Mouse (Mus musculus): ENCODE measurements around the gene Luc7l3. TPM values are rescaled to one million over a fixed set of nuclear protein-coding genes. Genes with fewer than 3 reads are reported as not detected.
A peak's percentile ranks its signal among the peaks of the same experiment; 100 is the strongest.
"Not testable (repeated sequence)": the region's sequence is repeated elsewhere in the genome, so short reads cannot be mapped to it uniquely, and the experiment has no call there.

Gene Luc7l3
- polyA plus RNA-seq, 1 experiment from 2014 or later, result 153 TPM

DNA sequence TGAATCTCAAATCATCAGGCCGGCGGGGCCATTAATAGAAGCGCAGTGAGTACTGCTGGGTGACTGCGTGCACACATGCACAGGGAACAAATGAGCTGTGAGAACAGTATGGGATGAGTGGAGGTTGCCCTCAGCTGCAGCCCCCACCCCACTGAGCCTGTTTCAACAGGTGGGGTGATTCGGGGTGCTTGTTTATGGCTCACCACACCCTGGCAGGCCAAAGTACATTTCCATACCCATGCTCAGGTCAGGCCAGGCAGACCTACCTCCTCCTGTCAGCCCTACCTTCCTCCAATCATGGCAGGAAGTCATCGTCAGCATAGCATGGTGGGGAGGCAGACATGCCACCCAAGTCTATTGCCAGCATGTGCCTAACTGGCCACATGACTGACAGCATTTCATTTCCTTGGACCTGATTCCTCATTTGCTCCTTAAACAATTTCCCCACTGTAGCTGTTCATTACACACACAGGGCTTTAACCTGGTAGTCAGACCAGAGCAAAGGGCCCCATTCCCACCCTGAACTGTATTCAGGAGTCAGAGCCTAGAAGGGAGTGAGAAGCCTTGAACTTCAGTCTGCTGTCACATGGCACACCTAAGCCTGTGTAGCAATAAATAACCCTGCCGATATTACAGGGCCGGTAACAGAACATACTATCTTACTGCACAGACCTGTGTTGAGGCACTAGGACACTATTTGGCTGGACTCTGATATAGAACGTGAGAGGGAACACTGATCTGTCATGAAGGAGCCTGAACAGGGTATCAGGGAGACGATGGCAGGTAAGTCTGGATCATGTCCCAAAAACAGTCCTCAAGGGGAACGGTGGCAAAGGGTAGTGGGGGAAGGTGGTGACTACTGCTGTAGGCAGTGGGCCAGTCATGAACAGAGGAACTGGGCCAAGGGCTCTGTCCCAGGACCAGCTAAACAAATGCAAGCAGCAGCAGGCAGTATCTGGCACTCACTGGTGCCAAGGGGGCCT, 40.3 kb downstream of the Luc7l3 start, which contains the start of gene Gm21885:
Gm21885 (plus strand) TSS at position 675 of the 983 bp plus-strand sequence.
- no peaks in the 10 kb centered on the region for H3K27me3 ChIP-seq
- ATAC-seq (ENCODE audit: low FRiP score), result no peak
- H3K9ac ChIP-seq, result no peak within 1 kb of the TSS
- H3K36me3 ChIP-seq, result peaks cover 28% of the 10 kb centered on the region
- no peak within 1 kb of the TSS for H3K4me2 ChIP-seq (replicated peaks)
- no peak within 1 kb of the TSS for H3K4me3 ChIP-seq
- H3K9me3 ChIP-seq (replicated peaks), result no peaks in the 10 kb centered on the region
- no peak within 1 kb of the TSS for H3K27ac ChIP-seq
- WGBS, result 87% methylated on average over 11 of the region's 11 CpGs
- peaks cover 12% of the 10 kb centered on the region; the same call in 1 of the 2 replicates for H3K4me1 ChIP-seq

DNA sequence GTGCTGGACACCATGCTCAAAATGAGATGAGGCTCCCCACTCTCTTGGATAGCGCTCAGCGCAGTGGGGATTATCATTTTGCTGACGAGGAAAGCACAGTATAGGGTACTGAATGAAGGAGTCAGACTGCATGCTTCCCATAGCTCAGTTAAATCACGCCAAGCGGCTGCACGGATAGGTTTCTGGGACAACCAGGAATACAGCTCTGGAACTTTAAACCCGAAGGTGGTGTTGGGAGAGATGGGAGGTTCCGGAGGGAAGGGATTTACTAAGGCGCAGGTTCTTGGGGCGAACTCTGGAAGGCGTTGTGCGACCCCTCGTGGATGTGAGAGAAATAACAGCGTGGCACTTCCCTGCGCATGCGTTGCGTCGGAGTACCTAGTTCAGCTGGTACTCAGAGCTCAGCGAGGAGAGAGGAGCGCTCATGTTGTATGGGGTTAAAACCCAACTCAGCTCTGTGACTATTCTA, 44.9 kb downstream of the Luc7l3 start:
- H3K9me3 ChIP-seq (replicated peaks), result no peaks in the 10 kb centered on the region
- H3K4me1 ChIP-seq, result peaks cover 12% of the 10 kb centered on the region; the same call in 1 of the 2 replicates
- no peak overlapping the region for H3K27ac ChIP-seq
- H3K4me3 ChIP-seq, result peak overlapping the region; percentile 22
- H3K4me2 ChIP-seq (replicated peaks), result peak overlapping the region; percentile 50
- ATAC-seq (ENCODE audit: low FRiP score), result peak; percentile 64
- 0 out of 2 replicates have a peak, but pooled peaks cover 4% of the 10 kb centered on the region for H3K36me3 ChIP-seq
- H3K27me3 ChIP-seq, result no peaks in the 10 kb centered on the region
- peak overlapping the region; percentile 47 for H3K9ac ChIP-seq
- WGBS, result 7% methylated on average over 20 of the region's 20 CpGs

DNA sequence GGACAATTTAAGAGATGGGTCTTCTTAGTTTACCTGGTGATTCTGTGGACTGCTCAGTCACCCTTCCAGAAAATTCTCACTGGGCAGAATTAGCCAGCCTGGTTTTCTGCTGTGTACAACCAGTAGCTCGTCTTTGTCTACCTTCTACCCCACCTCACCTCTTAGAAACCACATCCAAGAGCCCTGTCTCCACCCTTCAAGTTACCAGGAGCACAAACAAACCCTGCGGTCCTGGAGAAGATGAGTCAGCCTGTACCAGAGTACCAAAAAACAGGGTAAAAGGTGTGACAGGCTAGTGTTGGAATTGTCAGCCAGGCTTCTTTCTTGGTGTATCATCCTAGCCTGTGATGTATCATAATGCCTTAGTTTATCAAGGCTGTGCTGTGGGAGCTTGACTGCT, 46.1 kb downstream of the Luc7l3 start:
- H3K9me3 ChIP-seq (replicated peaks), result no peaks in the 10 kb centered on the region
- ATAC-seq (ENCODE audit: low FRiP score), result no peak
- H3K4me1 ChIP-seq, result peaks cover 8% of the 10 kb centered on the region; the same call in 1 of the 2 replicates
- WGBS, result 84% methylated on average over 2 of the region's 2 CpGs
- no peak overlapping the region for H3K9ac ChIP-seq
- H3K36me3 ChIP-seq, result no peaks in the 10 kb centered on the region
- no peak overlapping the region for H3K4me3 ChIP-seq
- no peak overlapping the region for H3K4me2 ChIP-seq (replicated peaks)
- H3K27me3 ChIP-seq, result no peaks in the 10 kb centered on the region
- no peak overlapping the region for H3K27ac ChIP-seq

DNA sequence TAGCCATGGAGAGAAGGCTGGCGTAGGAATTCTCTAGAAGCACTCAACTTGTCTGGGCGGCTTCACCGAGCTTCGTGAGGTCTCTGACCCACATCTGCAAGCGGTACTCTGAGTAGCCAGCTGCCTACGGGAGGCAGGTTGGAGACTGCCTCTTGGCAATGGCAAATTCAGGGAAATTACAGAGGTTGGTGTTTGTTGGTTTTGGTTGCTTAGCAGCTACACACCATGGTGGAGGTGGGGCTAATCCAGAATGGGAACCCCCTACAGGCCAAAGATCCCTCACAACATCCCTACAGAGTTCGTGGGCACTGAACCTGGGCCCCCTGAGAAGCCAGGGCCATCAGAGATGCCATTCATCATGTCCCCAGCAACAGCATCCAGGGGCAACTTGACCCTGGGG, 46.6 kb downstream of the Luc7l3 start:
- Histone ChIP-seq H3K4me3 (no peak overlapping the region), H3K9ac (no peak overlapping the region), H3K9me3 (replicated peaks) (no peaks in the 10 kb centered on the region), H3K4me2 (replicated peaks) (no peak overlapping the region), H3K36me3 (no peaks in the 10 kb centered on the region), H3K4me1 (peaks cover 6% of the 10 kb centered on the region; the same call in 1 of the 2 replicates), H3K27me3 (no peaks in the 10 kb centered on the region), H3K27ac (no peak overlapping the region)
- WGBS, result 82% methylated on average over 7 of the region's 7 CpGs
- no peak for ATAC-seq (ENCODE audit: low FRiP score)

DNA sequence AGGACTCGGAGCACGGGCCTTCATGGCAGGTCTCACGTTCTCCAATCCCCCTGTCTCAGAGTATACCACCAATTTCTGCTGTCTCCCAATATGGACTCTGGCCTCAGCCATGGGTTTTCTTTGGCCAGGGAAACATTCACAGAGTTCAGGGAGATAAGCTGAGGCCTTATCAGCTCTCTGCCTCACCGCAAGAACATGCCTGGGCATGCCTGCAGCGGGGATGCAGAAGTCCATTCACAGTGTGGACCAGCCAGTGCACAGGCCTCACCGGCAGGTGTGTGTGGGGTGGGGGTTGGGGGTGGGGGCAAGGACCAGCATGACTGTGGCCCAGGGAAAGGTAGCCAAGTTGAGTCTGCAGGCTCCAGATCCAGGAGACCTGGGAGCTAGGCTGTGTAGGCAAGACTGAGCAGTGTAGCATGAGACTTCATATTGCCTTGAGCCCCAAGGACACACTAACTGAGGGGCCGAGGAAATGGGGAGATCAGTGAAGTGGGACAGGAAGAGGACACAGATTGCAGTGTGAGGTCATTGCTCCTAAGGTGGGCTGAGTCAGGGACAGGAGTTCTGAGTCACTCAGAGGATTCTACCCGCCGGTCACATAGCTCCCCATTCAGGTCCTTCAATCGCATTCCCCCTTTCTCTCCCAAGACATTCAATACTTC, 47.5 kb downstream of the Luc7l3 start:
- no peak for ATAC-seq (ENCODE audit: low FRiP score)

GRCm38 (mm10) chr11:94272960-94273927, 48.5 kb downstream of the Luc7l3 start:
- Histone ChIP-seq H3K27me3 (no peaks in the 10 kb centered on the region), H3K4me1 (peaks cover 6% of the 10 kb centered on the region; the same call in 1 of the 2 replicates), H3K36me3 (no peaks in the 10 kb centered on the region), H3K27ac (no peak overlapping the region), H3K9me3 (replicated peaks) (no peaks in the 10 kb centered on the region), H3K9ac (no peak overlapping the region), H3K4me3 (no peak overlapping the region), H3K4me2 (replicated peaks) (no peak overlapping the region)
- ATAC-seq (ENCODE audit: low FRiP score), result no peak
- WGBS, result 90% methylated on average over 21 of the region's 21 CpGs

More for the DNA sequence above, 47.5 kb downstream of the Luc7l3 start:
- Histone ChIP-seq H3K4me2 (replicated peaks) (no peak overlapping the region), H3K36me3 (no peaks in the 10 kb centered on the region), H3K27me3 (no peaks in the 10 kb centered on the region), H3K27ac (no peak overlapping the region), H3K9me3 (replicated peaks) (no peaks in the 10 kb centered on the region), H3K4me3 (no peak overlapping the region), H3K9ac (no peak overlapping the region), H3K4me1 (peaks cover 6% of the 10 kb centered on the region; the same call in 1 of the 2 replicates)
- 91% methylated on average over 10 of the region's 10 CpGs for WGBS

DNA sequence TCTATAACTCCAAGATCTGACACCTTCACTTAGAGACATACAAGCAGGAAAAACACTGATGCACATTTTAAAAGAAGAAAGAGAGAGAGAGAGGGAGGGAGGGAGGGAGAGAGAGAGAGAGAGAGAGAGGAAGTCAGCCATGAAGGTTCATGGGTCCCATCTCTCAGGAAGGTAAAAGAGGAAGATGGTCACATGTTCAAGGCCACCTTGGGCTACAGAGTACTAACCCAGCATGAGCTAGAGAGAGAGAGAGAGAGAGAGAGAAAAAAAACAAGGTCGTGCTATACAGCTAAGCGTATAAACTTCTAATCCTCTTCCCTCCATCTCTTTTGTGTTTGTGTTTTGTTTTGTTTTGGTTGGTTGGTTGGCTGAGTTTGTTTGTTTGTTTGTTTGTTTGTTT, 50.8 kb downstream of the Luc7l3 start:
- H3K36me3 ChIP-seq, result no peaks in the 10 kb centered on the region
- 88% methylated on average over 2 of the region's 2 CpGs for whole genome bisulfite sequencing
- no peaks in the 10 kb centered on the region for H3K4me1 ChIP-seq

GRCm38 (mm10) chr11:94269906-94270305, 51.9 kb downstream of the Luc7l3 start:
- Histone ChIP-seq H3K27ac (no peak overlapping the region), H3K4me2 (replicated peaks) (no peak overlapping the region), H3K36me3 (no peaks in the 10 kb centered on the region), H3K4me1 (peaks cover 7% of the 10 kb centered on the region; the same call in 1 of the 2 replicates), H3K4me3 (no peak overlapping the region), H3K9ac (no peak overlapping the region), H3K27me3 (no peaks in the 10 kb centered on the region), H3K9me3 (replicated peaks) (no peaks in the 10 kb centered on the region)
- 86% methylated on average over 7 of the region's 7 CpGs for WGBS
- no peak for ATAC-seq (ENCODE audit: low FRiP score)

More for the DNA sequence above, 50.8 kb downstream of the Luc7l3 start:
- H3K4me3 ChIP-seq, result no peak overlapping the region
- no peak overlapping the region for H3K9ac ChIP-seq
- H3K27ac ChIP-seq, result no peak overlapping the region
- no peaks in the 10 kb centered on the region for H3K9me3 ChIP-seq (replicated peaks)
- no peaks in the 10 kb centered on the region for H3K27me3 ChIP-seq
- ATAC-seq (ENCODE audit: low FRiP score), result no peak
- no peak overlapping the region for H3K4me2 ChIP-seq (replicated peaks)

DNA sequence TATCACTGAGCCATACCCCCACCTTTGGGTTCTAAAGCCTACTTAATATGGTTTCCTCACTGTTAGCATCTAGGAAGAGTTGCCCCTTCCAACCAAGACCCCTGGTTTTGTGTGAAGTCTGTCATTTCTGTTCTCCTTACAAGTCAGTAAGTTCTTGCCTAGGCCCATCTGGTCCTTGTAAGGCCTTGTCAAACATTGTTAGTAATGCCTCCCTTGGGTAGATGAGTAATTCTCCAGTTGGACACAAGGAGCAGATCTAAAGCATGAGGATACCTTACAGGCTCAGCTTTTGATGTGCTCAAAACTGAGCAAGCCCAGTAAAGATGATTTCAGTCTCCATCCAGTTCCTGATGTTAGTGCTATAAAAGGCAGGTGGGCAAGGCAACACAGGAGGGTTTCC, 53.0 kb downstream of the Luc7l3 start:
- Histone ChIP-seq H3K36me3 (no peaks in the 10 kb centered on the region), H3K27ac (no peak overlapping the region), H3K4me3 (no peak overlapping the region), H3K4me1 (peaks cover 7% of the 10 kb centered on the region; the same call in 1 of the 2 replicates), H3K9ac (no peak overlapping the region), H3K4me2 (replicated peaks) (no peak overlapping the region), H3K9me3 (replicated peaks) (no peaks in the 10 kb centered on the region), H3K27me3 (no peaks in the 10 kb centered on the region)
- no peak for ATAC-seq (ENCODE audit: low FRiP score)

GRCm38 (mm10) chr11:94266155-94266554, 55.6 kb downstream of the Luc7l3 start:
- not testable (repeated sequence) for ATAC-seq (ENCODE audit: low FRiP score); H3K4me3 ChIP-seq; H3K36me3 ChIP-seq; H3K9ac ChIP-seq; H3K4me2 ChIP-seq (replicated peaks); H3K9me3 ChIP-seq (replicated peaks); H3K27ac ChIP-seq; H3K27me3 ChIP-seq
- H3K4me1 ChIP-seq, result peaks cover 16% of the 10 kb centered on the region; the same call in 1 of the 2 replicates
- 81% methylated on average over 3 of the region's 3 CpGs for WGBS

DNA sequence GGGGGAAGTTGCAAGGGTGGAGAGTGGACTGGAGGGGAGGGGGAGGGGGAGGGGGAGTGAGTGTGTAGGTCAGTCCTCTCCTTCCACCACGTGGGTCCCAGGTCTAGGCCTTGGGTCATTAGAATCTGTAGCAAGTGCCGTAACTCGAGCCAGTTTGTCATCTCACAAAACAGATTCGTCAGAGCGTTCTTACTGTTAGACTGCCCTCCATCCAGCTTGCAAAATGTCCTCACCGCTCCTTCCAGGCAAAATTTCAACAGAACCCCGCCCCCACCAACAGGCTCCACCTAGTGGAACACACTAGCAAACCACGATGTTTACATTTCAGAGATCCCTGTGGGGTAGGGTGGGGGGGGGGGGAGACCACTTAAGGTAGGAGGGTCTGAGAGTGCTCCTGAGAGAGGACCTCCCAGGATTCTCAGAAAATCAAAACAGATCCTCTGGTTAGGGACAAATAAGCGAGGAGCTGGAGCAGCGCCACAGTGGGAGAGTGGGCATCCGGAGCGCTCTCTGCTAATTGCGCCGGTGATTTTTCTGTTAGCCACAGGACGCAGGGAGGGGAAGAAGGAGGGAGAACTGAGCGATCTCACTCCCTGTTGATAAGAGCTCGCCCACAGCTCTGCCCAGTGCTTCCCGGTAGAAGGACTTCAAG, 56.5 kb downstream of the Luc7l3 start:
- Histone ChIP-seq H3K9ac (no peak overlapping the region), H3K4me1 (peaks cover 16% of the 10 kb centered on the region; the same call in 1 of the 2 replicates), H3K27me3 (no peaks in the 10 kb centered on the region), H3K9me3 (replicated peaks) (no peaks in the 10 kb centered on the region), H3K4me3 (peak overlapping the region; percentile 31), H3K27ac (no peak overlapping the region), H3K36me3 (no peaks in the 10 kb centered on the region), H3K4me2 (replicated peaks) (peak overlapping the region; percentile 67)
- 2% methylated on average over 18 of the region's 18 CpGs for WGBS
- peak; percentile 67 for ATAC-seq (ENCODE audit: low FRiP score)
